Mouse (Mus musculus) left cerebral cortex, adult 9 months (tissue): ENCODE measurements around the gene Tmem42.
A peak's percentile ranks its signal among the peaks of the same experiment; 100 is the strongest.

ENCODE experiments used
- DNase-seq, 2 experiments: peaks; one replicate each; pipeline ENCODE4 v3.0.0; 2022; ENCODE audit warnings: low spot score in 2 of 2

The Tmem42 gene

DNA sequence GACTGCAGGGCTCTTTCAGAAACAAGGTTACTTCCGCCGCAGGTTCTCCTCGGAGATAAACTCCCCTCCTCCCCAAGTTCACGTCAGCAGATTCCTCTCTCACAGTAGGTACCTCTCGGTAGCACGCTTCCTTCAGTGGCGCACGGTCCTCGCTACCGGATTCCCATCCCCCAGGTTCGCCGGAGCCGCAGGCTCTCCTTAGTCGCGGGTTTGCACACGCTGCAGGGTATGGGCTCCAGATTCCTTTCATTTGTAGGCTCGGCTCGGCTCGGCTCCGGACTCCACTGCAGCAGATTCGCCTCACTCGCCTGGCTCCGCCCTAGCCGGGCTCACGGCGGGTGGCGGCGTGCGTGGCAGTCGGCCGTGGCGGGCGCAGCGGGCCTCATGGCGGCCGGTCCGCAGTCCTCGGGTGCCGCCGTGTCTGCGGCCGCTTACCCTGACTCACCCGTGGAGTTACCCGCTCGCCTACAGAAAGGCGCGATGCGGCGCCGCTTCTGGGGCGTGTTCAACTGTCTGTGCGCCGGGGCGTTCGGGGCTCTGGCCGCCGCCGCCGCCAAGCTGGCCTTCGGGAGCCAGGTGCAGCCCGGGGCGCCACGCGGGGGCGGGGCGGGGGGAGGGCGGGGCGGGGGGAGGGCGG lies at the start of gene Tmem42:
TSS of gene Tmem42 (plus strand) at position 332 of the 637 bp plus-strand sequence.
- DNase-seq, result peak; percentile 65 to 87

DNA sequence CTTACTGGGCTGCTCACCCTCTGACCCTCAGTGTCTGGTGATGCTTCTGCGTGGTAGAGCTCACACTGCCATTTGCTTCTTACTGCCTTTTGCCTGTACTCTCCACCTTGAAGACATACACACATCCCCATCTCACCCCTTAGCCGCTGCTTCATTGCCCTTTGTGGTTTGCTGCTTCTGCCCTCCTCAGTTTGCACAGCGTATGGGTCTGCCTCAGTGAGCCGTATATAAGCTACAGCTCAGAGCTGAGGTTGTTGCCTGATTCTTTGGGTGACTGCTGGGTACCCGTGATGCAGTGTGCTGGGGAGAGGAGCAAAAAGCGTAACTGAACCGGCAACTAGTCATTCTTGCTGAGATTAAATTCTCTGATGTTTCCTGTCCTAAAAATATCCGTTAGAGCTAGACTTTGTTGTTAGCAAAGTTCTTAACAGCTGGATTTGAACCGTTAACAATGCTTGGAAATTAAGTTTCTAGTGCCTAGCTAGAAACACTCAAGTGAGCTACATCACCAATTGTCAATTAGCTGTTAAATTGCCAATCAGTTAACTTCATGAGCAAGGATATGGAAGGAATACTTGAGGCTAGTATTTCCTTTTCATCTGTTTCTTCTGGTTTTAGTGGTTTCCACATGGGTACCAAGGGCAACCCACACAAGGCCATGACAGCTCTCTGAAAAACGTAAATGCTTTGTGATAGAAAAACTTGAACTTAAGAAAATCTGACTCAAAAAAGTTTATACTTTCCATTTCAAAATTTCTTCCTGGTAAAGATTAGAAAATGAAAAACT lies 22.5 kb upstream of the Tmem42 start:
- DNase-seq, result no peak

DNA sequence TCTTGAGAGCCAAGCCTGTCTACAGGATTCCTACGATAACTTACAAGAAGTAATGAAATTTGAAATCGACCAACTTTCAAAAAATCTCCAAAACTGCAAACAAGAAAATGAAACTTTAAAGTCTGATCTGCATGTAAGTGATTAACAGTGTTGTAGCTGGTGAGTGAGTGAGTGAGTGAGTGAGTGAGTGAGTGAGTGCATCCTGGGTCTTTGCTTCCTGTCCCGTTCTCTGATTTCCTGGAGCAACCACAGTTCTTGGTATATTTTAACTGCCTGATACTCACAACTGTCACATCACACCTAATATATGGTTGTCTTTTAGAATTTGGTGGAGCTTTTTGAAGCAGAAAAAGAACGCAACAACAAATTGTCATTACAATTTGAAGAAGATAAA lies 21.9 kb upstream of the Tmem42 start:
- no peak for DNase-seq

DNA sequence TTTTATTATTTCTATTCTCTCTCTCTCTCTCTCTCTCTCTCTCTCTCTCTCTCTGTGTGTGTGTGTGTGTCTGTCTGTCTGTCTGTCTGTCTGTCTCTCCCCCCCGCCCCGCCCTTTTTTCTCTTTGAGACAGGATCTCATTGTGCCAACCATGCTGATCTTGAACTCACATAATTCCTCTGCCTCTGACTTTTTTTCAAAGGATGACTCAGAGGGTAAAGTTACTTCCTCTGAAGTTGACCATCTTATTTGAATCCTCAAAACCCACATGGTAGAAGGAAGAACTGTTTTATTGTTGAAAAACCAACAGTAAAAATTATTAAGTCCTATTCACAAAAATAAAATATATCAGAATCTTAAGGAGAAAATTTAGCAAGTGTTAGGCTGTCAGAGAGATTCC lies 16.4 kb upstream of the Tmem42 start:
- DNase-seq, result no peak

DNA sequence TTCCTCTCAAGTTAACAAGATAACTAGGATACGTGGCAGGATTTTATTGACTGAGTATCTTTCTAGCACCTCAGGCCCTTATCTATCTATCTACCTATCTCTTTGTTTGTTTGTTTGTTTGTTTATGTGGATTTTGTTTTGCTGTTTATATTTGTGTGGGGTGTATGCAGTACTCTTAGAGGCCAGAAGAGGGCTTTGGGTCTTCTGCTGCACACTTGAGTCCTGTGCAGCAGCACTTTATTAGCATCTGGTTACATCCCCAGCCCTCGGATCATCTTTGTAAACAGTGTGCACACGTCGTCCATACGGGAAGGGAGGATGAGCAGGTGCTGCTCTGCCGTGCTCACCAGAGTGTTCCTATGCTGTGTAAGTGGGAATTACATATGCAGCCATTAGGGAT lies 15.1 kb upstream of the Tmem42 start:
- no peak for DNase-seq

DNA sequence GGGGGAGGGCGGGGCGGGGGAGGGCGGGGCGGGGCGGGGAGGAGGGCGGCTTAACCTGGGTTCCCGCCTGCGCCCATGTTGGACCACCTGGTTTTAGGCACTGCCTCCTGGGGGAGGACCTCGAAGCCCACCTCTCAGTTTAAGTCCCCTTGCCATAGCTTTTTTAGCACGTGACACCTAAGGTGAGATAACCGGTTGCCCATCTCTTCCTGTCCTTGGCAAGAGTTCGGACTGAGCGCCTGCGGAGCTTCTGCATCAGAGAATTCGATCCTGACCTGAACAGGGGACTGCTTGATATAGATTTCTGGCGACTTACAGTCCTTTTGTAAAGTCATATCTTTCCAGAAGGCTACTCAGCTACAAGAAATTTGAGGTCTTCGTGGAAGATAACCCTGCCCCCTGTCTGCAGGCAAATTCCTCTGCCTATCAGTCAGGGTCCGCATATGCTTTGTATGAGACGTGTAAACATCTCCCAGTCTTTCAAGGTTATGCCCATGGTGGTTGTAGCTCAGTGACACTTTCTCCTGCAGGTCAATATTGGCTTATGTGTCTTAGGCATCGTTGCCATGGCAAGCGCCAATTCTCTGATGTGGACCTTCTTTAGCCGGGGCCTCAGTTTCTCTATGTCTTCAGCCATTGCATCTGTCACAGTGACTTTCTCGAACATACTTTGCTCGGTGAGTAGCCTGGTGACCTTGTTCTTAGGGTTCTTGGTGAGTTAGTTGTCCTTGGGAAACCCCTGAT lies 682 bp downstream of the Tmem42 start:
- peak in 1 of 2 experiments; percentile 36 for DNase-seq

DNA sequence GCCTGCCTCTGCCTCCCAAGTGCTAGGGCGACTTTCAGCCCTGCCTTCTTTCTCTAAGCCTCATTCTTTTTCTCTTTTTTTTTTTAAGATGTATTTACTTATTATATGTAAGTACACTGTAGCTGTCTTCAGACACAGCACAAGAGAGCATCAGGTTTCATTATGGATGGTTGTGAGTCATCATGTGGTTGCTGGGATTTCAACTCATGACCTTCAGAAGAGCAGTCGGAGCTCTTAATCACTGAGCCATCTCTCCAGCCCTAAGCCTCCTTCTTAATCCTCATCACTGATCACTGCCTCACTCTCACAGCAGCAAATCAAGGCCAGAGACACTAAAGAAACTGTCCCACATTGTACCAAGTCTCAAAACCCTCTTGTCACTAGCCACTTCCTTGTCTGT lies 3.1 kb downstream of the Tmem42 start:
- no peak for DNase-seq

DNA sequence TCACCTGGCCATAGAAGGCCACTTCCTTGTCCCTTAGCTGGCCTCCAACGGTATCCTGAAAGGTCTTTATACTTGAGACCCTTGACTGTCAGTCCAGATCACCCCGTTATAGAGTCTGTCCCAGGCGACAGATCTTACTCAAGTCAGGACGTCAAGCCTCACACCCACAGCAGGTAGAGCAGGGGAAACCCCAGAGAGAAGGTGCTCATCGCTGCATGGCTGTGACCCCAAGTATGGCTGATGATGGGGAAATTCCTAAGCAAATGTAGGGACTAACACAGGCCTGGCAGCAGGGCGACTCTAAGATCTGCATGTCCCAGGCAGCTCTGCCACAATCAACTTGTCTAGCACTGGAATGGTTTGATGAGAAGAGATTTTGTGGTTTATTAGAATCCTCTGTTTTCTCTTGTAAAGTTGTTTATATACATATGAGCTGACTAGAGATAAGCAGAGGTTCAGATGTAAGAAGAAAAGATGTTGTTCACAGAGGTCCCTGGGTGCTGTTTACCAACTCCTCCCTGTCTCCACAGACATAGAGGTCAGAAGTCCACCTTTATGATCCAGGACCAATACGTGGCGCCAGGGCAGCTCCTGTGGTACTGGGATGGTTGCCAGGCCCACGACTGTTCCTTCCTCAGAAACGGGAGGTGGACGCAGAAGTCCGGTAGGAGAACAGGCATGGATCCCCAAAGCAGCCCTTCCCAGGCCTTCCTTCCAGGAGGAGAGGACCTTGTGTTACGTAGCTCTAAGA lies 10.5 kb downstream of the Tmem42 start:
- no peak for DNase-seq

DNA sequence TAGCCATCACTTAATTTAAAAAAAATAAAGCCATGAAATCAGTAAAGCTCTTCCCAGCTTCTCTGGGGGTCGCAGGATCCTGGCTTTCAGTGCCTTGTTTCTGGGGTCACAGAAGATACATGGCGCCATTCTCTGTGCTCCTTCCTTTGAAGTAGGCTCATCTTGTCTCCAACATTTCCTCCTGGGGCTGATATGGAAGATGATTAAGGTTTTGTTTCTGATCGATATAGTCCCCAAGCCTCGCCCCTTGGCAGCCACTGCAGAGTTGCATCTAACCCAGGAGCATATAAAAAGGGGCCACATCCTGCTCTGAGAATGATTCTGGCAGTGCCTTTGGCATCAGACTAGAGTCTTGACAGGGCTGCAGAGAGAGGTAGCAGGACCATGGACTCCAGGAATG lies 13.3 kb downstream of the Tmem42 start, which contains the start of gene Tgm4:
TSS of gene Tgm4 (plus strand) at position 301 of the 400 bp plus-strand sequence.
- no peak for DNase-seq

DNA sequence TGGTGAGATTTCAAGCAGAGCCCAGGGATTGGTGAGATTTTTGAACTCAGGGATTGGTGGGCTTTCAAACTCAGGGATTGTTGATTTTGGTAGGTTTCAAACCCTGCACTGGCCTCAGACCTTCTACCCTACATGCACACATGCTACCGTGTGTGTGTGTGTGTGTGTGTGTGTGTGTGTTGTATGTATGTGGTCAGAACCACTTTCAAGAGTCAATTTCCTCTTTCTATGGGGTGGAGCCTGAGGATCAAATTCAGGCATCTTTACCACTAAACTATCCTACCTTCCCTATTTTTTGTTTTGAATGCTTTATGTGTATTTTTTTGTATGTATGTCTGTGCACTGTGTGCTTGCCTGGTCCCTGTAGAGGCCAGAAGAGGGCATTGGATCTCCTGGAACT lies 26.5 kb downstream of the Tmem42 start:
- DNase-seq, result no peak

DNA sequence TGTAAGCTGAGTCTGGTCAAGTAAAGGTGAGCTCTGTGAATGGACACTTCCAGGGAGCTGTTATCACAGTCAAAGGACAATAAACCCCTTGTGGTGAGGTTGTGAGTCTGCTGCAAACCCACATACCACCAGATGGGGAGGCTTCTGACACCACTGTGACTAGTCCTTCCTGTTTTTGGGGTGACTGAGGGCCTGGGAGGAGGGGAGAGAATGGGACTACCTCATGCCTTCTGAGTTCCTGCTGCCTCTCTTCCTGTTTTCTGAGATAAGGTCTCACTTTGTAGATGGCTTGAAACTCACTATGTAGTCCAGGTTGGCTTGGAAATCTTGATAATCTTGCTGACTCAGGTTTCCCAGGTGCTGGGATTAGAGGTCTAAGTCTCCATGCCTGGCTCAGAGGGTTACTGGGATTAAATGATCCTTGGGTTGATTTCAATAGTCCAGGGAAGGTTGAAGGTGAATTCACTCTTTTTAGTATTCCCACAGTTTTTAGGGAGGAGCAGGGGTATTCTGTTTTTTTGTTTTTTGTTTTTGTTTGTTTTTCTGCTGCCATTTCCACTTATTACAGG lies 37.7 kb downstream of the Tmem42 start:
- DNase-seq, result no peak

DNA sequence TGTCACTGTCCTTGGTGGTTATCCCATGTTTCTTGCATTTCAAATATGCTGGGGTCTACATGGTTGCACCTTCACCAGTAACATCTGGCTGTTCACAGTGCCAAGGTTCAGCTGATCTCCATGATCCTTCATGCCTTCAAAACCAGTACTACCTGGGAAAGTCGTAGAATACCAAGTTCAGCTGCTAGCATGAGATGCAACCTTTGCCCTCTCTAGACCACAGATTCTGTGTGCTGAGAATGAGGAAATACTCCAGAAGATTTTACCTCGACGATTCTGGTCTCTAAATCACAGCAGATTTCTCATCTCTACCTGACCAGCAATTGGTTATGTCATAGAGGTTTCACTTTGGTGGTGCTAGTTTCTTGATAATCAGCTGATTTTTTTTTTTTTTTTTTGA lies 39.0 kb downstream of the Tmem42 start:
- no peak for DNase-seq
